Mouse (Mus musculus): ENCODE data around the gene Unc5a. TPM values are rescaled to one million over a fixed set of nuclear protein-coding genes. Genes with fewer than 3 reads are reported as not detected.

The Unc5a gene
- polyA plus RNA-seq, 1 experiment, result 0.01 TPM

- H3K36me3 ChIP-seq (ENCODE audit: control insufficient read depth, insufficient read depth), result no peaks in the 10 kb centered on the region
- TF ChIP-seq MAX (IDR thresholded peaks at IDR 0.05), result no peak
- H3K79me2 ChIP-seq (ENCODE audit: control insufficient read depth, insufficient read depth), result no peaks in the 10 kb centered on the region
- H3K4me3 ChIP-seq (ENCODE audit: insufficient read depth, poor library complexity, severe bottlenecking), result no peak overlapping the region
- H3ac ChIP-seq (ENCODE audit: control insufficient read depth, insufficient read length, low read depth), result no peak overlapping the region
- H3K27me3 ChIP-seq (ENCODE audit: control insufficient read depth, insufficient read depth, insufficient read length), result peaks cover 66% of the 10 kb centered on the region
- no peaks in the 10 kb centered on the region for H3K79me3 ChIP-seq (ENCODE audit: low read depth)
Measured at GRCm38 (mm10) chr13:54934873-54935272, 14.3 kb upstream of the Unc5a start.

GRCm38 (mm10) chr13:54936173-54936572 lies 13.0 kb upstream of the Unc5a start:
- no peaks in the 10 kb centered on the region for H3K79me2 ChIP-seq (ENCODE audit: control insufficient read depth, insufficient read depth)
- H3K36me3 ChIP-seq (ENCODE audit: control insufficient read depth, insufficient read depth), result no peaks in the 10 kb centered on the region
- peaks cover 68% of the 10 kb centered on the region for H3K27me3 ChIP-seq (ENCODE audit: control insufficient read depth, insufficient read depth, insufficient read length)
- H3K4me3 ChIP-seq (ENCODE audit: insufficient read depth, poor library complexity, severe bottlenecking), result no peak overlapping the region
- TF ChIP-seq MYOD1 (IDR thresholded peaks at IDR 0.05; ENCODE audit: control insufficient read depth, insufficient read length, low read depth), result no peak
- no peak for TF ChIP-seq MAX (IDR thresholded peaks at IDR 0.05)
- no peak for TF ChIP-seq USF1 (IDR thresholded peaks at IDR 0.05; ENCODE audit: low read depth)
- no peak for TF ChIP-seq CTCF (IDR thresholded peaks at IDR 0.05; ENCODE audit: control insufficient read depth, insufficient read depth, insufficient read length)
- TF ChIP-seq MYOG (IDR thresholded peaks at IDR 0.05; ENCODE audit: control insufficient read depth, extremely low read depth, insufficient read length), result no peak
- TF ChIP-seq CEBPB (IDR thresholded peaks at IDR 0.05; ENCODE audit: low read depth), result no peak
- no peak for TF ChIP-seq FOSL1 (IDR thresholded peaks at IDR 0.05; ENCODE audit: insufficient read depth, low read length, poor library complexity, severe bottlenecking)
- no peaks in the 10 kb centered on the region for H3K79me3 ChIP-seq (ENCODE audit: low read depth)
- no peak overlapping the region for H3ac ChIP-seq (ENCODE audit: control insufficient read depth, insufficient read length, low read depth)

GRCm38 (mm10) chr13:54937885-54938284 lies 11.3 kb upstream of the Unc5a start:
- no peak overlapping the region for H3ac ChIP-seq (ENCODE audit: control insufficient read depth, insufficient read length, low read depth)
- H3K79me2 ChIP-seq (ENCODE audit: control insufficient read depth, insufficient read depth), result no peaks in the 10 kb centered on the region
- TF ChIP-seq MAX (IDR thresholded peaks at IDR 0.05) (no peak), FOSL1 (IDR thresholded peaks at IDR 0.05; ENCODE audit: insufficient read depth, low read length, poor library complexity, severe bottlenecking) (no peak), CTCF (IDR thresholded peaks at IDR 0.05; ENCODE audit: control insufficient read depth, insufficient read depth, insufficient read length) (no peak), MYOG (IDR thresholded peaks at IDR 0.05; ENCODE audit: control insufficient read depth, extremely low read depth, insufficient read length) (no peak), CEBPB (IDR thresholded peaks at IDR 0.05; ENCODE audit: low read depth) (no peak), MYOD1 (IDR thresholded peaks at IDR 0.05; ENCODE audit: control insufficient read depth, insufficient read length, low read depth) (no peak), USF1 (IDR thresholded peaks at IDR 0.05; ENCODE audit: low read depth) (no peak)
- H3K36me3 ChIP-seq (ENCODE audit: control insufficient read depth, insufficient read depth), result no peaks in the 10 kb centered on the region
- H3K27me3 ChIP-seq (ENCODE audit: control insufficient read depth, insufficient read depth, insufficient read length), result peaks cover 73% of the 10 kb centered on the region
- no peak overlapping the region for H3K4me3 ChIP-seq (ENCODE audit: insufficient read depth, poor library complexity, severe bottlenecking)
- no peaks in the 10 kb centered on the region for H3K79me3 ChIP-seq (ENCODE audit: low read depth)

- Histone ChIP-seq H3K79me2 (ENCODE audit: control insufficient read depth, insufficient read depth) (no peaks in the 10 kb centered on the region), H3ac (ENCODE audit: control insufficient read depth, insufficient read length, low read depth) (no peak overlapping the region), H3K27me3 (ENCODE audit: control insufficient read depth, insufficient read depth, insufficient read length) (peaks cover 69% of the 10 kb centered on the region)
Measured at GRCm38 (mm10) chr13:54938493-54938892, 10.7 kb upstream of the Unc5a start.

GRCm38 (mm10) chr13:54944411-54945157 lies 4.6 kb upstream of the Unc5a start:
- peaks cover 54% of the 10 kb centered on the region for H3K27me3 ChIP-seq (ENCODE audit: control insufficient read depth, insufficient read depth, insufficient read length)
- no peaks in the 10 kb centered on the region for H3K79me3 ChIP-seq (ENCODE audit: low read depth)
- TF ChIP-seq MYOD1 (IDR thresholded peaks at IDR 0.05; ENCODE audit: control insufficient read depth, insufficient read length, low read depth), result no peak
- no peak for TF ChIP-seq USF1 (IDR thresholded peaks at IDR 0.05; ENCODE audit: low read depth)
- TF ChIP-seq FOSL1 (IDR thresholded peaks at IDR 0.05; ENCODE audit: insufficient read depth, low read length, poor library complexity, severe bottlenecking), result no peak
- no peak for TF ChIP-seq CEBPB (IDR thresholded peaks at IDR 0.05; ENCODE audit: low read depth)
- no peak for TF ChIP-seq MYOG (IDR thresholded peaks at IDR 0.05; ENCODE audit: control insufficient read depth, extremely low read depth, insufficient read length)
- no peak for TF ChIP-seq MAX (IDR thresholded peaks at IDR 0.05)
- no peak for TF ChIP-seq CTCF (IDR thresholded peaks at IDR 0.05; ENCODE audit: control insufficient read depth, insufficient read depth, insufficient read length)
- no peak overlapping the region for H3K4me3 ChIP-seq (ENCODE audit: insufficient read depth, poor library complexity, severe bottlenecking)
- H3K79me2 ChIP-seq (ENCODE audit: control insufficient read depth, insufficient read depth), result no peaks in the 10 kb centered on the region
- H3ac ChIP-seq (ENCODE audit: control insufficient read depth, insufficient read length, low read depth), result no peak overlapping the region
- no peaks in the 10 kb centered on the region for H3K36me3 ChIP-seq (ENCODE audit: control insufficient read depth, insufficient read depth)

More at GRCm38 (mm10) chr13:54938493-54938892, 10.7 kb upstream of the Unc5a start:
- no peaks in the 10 kb centered on the region for H3K79me3 ChIP-seq (ENCODE audit: low read depth)
- H3K4me3 ChIP-seq (ENCODE audit: insufficient read depth, poor library complexity, severe bottlenecking), result no peak overlapping the region
- no peaks in the 10 kb centered on the region for H3K36me3 ChIP-seq (ENCODE audit: control insufficient read depth, insufficient read depth)
- no peak for TF ChIP-seq CTCF (IDR thresholded peaks at IDR 0.05; ENCODE audit: control insufficient read depth, insufficient read depth, insufficient read length)
- no peak for TF ChIP-seq USF1 (IDR thresholded peaks at IDR 0.05; ENCODE audit: low read depth)
- no peak for TF ChIP-seq MYOD1 (IDR thresholded peaks at IDR 0.05; ENCODE audit: control insufficient read depth, insufficient read length, low read depth)
- no peak for TF ChIP-seq CEBPB (IDR thresholded peaks at IDR 0.05; ENCODE audit: low read depth)
- TF ChIP-seq MYOG (IDR thresholded peaks at IDR 0.05; ENCODE audit: control insufficient read depth, extremely low read depth, insufficient read length), result no peak
- no peak for TF ChIP-seq FOSL1 (IDR thresholded peaks at IDR 0.05; ENCODE audit: insufficient read depth, low read length, poor library complexity, severe bottlenecking)
- no peak for TF ChIP-seq MAX (IDR thresholded peaks at IDR 0.05)

GRCm38 (mm10) chr13:54945332-54945731 lies 3.9 kb upstream of the Unc5a start:
- Histone ChIP-seq H3K79me3 (ENCODE audit: low read depth) (no peaks in the 10 kb centered on the region), H3K27me3 (ENCODE audit: control insufficient read depth, insufficient read depth, insufficient read length) (peaks cover 54% of the 10 kb centered on the region), H3K4me3 (ENCODE audit: insufficient read depth, poor library complexity, severe bottlenecking) (no peak overlapping the region), H3K36me3 (ENCODE audit: control insufficient read depth, insufficient read depth) (no peaks in the 10 kb centered on the region), H3ac (ENCODE audit: control insufficient read depth, insufficient read length, low read depth) (no peak overlapping the region), H3K79me2 (ENCODE audit: control insufficient read depth, insufficient read depth) (no peaks in the 10 kb centered on the region)
- no peak for TF ChIP-seq MAX (IDR thresholded peaks at IDR 0.05)
- no peak for TF ChIP-seq FOSL1 (IDR thresholded peaks at IDR 0.05; ENCODE audit: insufficient read depth, low read length, poor library complexity, severe bottlenecking)
- TF ChIP-seq MYOG (IDR thresholded peaks at IDR 0.05; ENCODE audit: control insufficient read depth, extremely low read depth, insufficient read length), result no peak
- no peak for TF ChIP-seq USF1 (IDR thresholded peaks at IDR 0.05; ENCODE audit: low read depth)
- no peak for TF ChIP-seq MYOD1 (IDR thresholded peaks at IDR 0.05; ENCODE audit: control insufficient read depth, insufficient read length, low read depth)
- TF ChIP-seq CEBPB (IDR thresholded peaks at IDR 0.05; ENCODE audit: low read depth), result no peak
- TF ChIP-seq CTCF (IDR thresholded peaks at IDR 0.05; ENCODE audit: control insufficient read depth, insufficient read depth, insufficient read length), result no peak

All from C2C12 (cell line).